Mouse (Mus musculus) cerebellum, adult 11 months (tissue): ENCODE data around the gene Taco1.
"Not testable (repeated sequence)": the region's sequence is repeated elsewhere in the genome, so short reads cannot be mapped to it uniquely, and the experiment has no call there.

ENCODE experiments used
- DNase-seq: peaks from one replicate; pipeline ENCODE4 v3.0.0; 2022

Gene Taco1

GRCm38 (mm10) chr11:106065923-106066571 is at the start of gene Taco1:
TSS of gene Taco1 (plus strand) at chr11:106066061.
- DNase-seq: peak; percentile 92

- no peak for DNase-seq
Observed at GRCm38 (mm10) chr11:106016440-106016839, 49.4 kb upstream of the Taco1 start.

- no peak for DNase-seq
Observed at GRCm38 (mm10) chr11:106020051-106020763, 45.7 kb upstream of the Taco1 start.

- DNase-seq: no peak
Observed at GRCm38 (mm10) chr11:106025774-106026173, 40.1 kb upstream of the Taco1 start.

- DNase-seq: peak; percentile 63
Observed at GRCm38 (mm10) chr11:106026465-106027151, 39.3 kb upstream of the Taco1 start.

GRCm38 (mm10) chr11:106027607-106028006 is 38.3 kb upstream of the Taco1 start:
- DNase-seq: no peak

- not testable (repeated sequence) for DNase-seq
Observed at GRCm38 (mm10) chr11:106032074-106032473, 33.8 kb upstream of the Taco1 start.

GRCm38 (mm10) chr11:106033491-106033919 is 32.4 kb upstream of the Taco1 start:
- DNase-seq: no peak

GRCm38 (mm10) chr11:106034986-106035385 is 30.9 kb upstream of the Taco1 start:
- no peak for DNase-seq

GRCm38 (mm10) chr11:106036548-106037417 is 29.1 kb upstream of the Taco1 start, which contains the start of gene Dcaf7:
TSS of gene Dcaf7 (plus strand) at chr11:106036872.
- DNase-seq: peak; percentile 98

- DNase-seq: peak; percentile 47
Observed at GRCm38 (mm10) chr11:106037418-106037751, 28.5 kb upstream of the Taco1 start.

- DNase-seq: no peak
Observed at GRCm38 (mm10) chr11:106044349-106044748, 21.5 kb upstream of the Taco1 start.

- no peak for DNase-seq
Observed at GRCm38 (mm10) chr11:106045256-106045655, 20.6 kb upstream of the Taco1 start.

GRCm38 (mm10) chr11:106045780-106046179 is 20.1 kb upstream of the Taco1 start:
- DNase-seq: no peak

- DNase-seq: no peak
Observed at GRCm38 (mm10) chr11:106046584-106046983, 19.3 kb upstream of the Taco1 start.

- no peak for DNase-seq
Observed at GRCm38 (mm10) chr11:106053921-106054320, 11.9 kb upstream of the Taco1 start.

- DNase-seq: no peak
Observed at GRCm38 (mm10) chr11:106054600-106054999, 11.3 kb upstream of the Taco1 start.

GRCm38 (mm10) chr11:106055341-106055740 is 10.5 kb upstream of the Taco1 start:
- no peak for DNase-seq

GRCm38 (mm10) chr11:106056819-106057491 is 8.9 kb upstream of the Taco1 start:
- DNase-seq: no peak

- DNase-seq: no peak
Observed at GRCm38 (mm10) chr11:106058020-106058419, 7.8 kb upstream of the Taco1 start.

GRCm38 (mm10) chr11:106060549-106060948 is 5.3 kb upstream of the Taco1 start:
- no peak for DNase-seq

GRCm38 (mm10) chr11:106061311-106061710 is 4.5 kb upstream of the Taco1 start:
- no peak for DNase-seq
